Mouse (Mus musculus) erythroid progenitor cell, adult 5-6 weeks (primary cell): ENCODE data around the gene Avpi1. TPM values are rescaled to one million over a fixed set of nuclear protein-coding genes. Genes with fewer than 3 reads are reported as not detected.

ENCODE experiments used
- ATAC-seq: replicated peaks from 2 replicates; pipeline ENCODE4 v1.8.0; 2016; ENCODE audit warnings: moderate number of reproducible peaks, mild to moderate bottlenecking, moderate TSS enrichment, inconsistent platforms; ENCODE audit not compliant: poor library complexity, low FRiP score, severe bottlenecking
- total RNA-seq, 2 experiments: library from RNA; stranded (forward) in 1 of 2; stranded (reverse) in 1 of 2; fragments of 150-400 nt in 1 of 2; fragments of 186-747, 209-891 nt in 1 of 2; gene quantifications; 2 replicates each; pipeline versions ENCODE4 v1.2.3 to v1.2.4; 2015 to 2017; ENCODE audit warnings: low replicate concordance in 2 of 2

Gene Avpi1
- total RNA-seq, 2 experiments from 2014 or later, result 4.4 TPM; not detected in 1

DNA sequence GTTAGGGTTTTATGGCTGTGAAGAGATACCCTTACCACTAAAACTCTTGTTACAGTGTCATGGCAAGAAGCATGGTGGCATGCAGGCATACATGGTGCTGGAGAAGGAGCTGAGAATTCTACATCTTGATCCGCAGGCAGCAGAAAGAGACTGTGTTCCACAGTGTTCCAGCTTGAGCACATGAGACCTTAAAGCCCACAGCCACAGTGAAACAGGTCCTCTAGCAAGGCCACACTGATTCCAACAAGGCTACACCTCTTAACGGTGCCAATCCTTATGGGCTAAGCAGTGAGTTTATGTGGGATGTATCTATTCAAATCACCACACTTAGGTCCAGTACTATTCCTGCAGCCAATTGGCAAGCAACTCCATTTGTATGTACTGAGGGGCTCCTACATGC lies 16.9 kb upstream of the Avpi1 start:
- no peak for ATAC-seq

DNA sequence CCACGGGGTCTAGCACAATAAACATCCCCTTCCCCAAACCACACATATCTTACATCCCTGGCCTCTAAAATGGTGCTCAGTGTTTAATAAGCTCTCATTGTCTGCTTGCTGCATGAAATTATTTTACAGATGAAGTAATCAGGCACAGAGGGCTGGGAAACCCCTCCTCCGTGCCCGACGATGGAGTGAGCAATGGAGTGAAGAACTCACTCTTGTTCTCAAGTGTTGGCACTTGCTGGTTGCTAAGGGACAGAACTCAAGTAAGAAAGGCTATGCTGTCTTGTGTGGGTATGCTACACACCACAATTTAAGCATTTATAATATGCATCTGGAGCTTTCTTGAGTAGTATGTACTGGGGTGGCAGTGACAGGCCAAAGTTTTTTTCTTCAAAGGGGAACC lies 16.4 kb upstream of the Avpi1 start:
- no peak for ATAC-seq

DNA sequence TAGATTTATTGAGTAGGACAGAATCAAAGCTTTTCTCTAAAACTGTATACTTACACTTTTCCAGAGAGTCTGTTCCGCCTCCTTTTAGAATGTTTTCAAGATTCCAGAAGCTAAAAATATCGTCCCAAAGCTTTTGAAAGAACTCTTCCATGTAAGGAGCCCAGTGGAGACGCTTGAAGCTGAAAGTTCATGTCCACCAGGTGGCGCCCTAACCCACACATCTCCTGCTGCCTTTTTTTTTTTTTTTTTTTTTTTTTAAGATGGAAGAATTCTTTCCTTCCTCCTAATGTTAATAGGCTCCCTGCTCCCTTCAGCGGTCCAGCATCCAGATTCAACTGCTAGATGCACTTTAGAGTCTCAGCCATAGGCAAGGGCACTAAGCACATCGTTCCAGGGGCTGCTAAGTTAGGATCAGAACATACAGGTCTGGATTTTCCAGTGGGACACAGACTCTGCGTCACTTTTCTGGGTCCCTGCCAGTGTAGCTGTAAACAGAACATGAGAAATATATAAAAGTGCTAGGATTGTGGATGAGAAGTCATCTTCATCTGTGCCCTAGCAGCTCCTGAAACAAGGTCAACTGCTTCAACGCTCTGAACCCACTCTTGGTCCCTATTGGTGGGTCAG lies 15.8 kb upstream of the Avpi1 start:
- ATAC-seq, result no peak

GRCm38 (mm10) chr19:42144067-42144466 lies 15.2 kb upstream of the Avpi1 start:
- ATAC-seq, result no peak

- ATAC-seq, result no peak
These were observed 13.9 kb upstream of the Avpi1 start for GRCm38 (mm10) chr19:42142757-42143156.

GRCm38 (mm10) chr19:42141998-42142397 lies 13.1 kb upstream of the Avpi1 start:
- no peak for ATAC-seq

DNA sequence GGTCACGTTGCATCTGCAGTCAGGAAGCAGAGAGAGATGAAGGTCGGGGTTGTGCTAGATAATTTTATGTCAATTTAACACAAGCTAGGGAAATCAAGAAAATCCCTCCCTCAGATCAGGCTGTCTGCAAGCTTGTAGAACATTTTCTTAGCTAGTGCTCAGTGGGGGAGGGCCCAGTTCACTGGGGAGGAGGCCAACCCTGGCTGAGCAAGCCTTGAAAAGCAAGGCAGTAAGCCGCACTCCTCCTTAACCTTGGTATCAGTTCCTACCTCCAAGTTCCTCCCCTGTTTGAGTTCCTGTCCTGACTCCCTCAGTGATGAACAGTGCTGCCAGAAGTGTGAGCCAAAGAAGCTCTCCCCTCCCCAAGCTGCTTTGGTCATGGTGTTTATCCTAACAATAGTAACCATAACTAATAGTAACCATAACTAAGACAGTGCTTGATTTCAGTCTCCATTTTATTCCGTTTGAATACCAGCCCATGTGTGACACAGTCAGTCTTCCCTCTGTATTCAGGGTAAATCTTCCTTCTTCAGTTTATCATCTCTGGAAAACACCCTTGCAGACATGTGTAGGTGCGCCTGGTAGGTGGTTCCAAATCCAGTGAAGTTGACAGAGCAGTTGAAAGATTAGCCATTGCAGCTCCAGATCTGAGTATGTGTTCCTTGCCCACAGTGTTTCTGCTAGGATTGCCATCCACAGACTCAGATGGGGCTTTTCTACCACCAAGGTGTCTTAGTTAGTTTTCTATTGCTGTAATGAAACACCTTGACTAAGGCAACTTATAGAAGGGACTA lies 11.1 kb upstream of the Avpi1 start:
- ATAC-seq, result no peak

DNA sequence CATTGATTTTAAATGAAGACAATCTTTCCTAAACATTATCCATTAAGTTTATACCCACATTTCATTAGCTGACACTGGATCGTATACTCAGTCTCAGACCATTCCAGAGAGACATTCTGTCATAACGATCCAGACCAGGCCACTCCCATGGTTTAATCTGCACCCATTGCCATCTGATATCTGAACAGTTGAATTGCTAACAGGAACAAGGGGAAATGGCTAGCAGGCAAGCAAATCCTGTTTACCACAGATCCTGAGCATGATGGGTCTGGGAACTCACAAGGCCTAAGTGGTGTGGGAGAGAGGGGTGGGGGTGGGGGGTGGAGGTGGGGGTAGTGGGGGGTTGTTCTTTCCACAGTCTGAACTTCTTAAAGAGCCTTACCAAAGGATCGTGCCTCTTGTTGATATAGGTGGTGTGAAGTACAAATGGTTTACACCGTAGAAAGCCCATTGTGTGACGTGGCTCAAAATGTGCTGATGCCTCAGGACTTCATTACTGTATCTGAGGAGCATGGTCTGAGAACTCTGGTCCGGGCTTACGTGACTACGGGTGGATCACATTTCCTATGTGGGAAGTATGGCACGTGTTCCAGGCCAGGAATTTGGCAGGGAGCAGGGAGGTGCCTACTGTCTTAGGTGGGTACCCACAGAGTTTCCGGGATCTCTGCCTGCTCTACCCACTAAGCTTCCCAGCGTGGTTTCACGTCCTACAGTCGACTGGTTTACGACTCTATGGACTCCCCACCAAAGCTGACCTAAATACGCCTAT lies 9.8 kb upstream of the Avpi1 start:
- no peak for ATAC-seq

DNA sequence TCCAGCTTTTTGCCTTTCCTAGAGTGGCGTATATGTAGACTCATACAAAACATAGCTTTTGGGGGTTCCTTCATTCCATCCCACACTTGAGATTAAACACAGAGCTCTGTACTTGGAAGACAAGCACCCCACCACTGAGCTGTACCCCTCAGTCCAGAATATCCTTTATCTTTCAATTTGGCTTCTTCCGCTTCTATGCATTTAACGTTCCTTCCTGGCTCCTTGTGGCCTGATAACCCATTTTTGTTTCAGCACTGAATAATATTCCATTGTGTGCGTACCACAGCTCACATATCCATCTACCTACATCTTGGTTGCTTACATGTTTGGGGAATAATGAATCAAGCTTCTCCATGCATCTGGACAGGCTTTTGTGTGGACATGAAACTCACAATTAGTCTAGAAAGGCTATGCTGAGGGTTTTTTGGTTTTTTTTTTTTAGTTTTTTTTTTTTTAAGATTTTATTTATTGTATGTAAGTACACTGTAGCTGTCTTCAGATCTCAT lies 8.4 kb upstream of the Avpi1 start:
- ATAC-seq, result no peak

GRCm38 (mm10) chr19:42136126-42136525 lies 7.3 kb upstream of the Avpi1 start:
- ATAC-seq, result no peak

- no peak for ATAC-seq
These were observed 6.2 kb upstream of the Avpi1 start for GRCm38 (mm10) chr19:42135070-42135469.

DNA sequence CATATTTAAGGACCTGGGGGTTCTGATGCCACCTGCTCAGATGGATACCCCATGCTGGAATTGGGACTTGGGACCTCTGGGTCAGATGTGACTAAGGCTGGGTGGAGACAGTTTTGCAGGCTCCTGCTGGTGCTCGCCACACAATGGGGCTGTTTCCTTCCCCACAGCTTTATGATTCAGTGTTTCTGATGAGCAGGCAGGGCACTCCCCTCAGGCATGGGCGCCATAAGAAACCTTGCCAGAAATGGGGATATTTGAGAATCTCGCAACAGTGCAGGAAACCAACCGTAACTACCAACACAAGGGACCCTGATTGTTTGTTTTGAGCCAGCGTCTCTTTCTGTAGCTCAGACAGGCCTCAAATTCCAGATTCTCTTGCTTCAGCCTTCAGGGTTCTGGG lies 2.2 kb upstream of the Avpi1 start:
- no peak for ATAC-seq

DNA sequence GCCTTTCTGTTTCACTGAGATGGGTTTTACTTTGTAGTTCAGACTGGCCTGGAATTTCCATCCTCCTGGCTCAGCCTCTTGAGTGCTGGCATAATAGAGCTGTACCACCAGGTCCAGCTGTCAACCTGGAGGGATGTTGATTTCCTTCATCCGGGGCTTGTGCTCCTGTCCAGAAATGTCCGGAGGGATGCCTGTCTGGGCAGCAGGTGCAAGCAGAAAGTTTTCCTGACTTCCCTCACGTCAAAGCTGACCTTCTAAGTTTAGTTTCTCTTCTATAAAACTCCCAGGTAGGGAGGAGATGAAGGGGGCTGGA lies 1.4 kb upstream of the Avpi1 start:
- ATAC-seq, result no peak

GRCm38 (mm10) chr19:42129509-42130293 lies 842 bp upstream of the Avpi1 start:
- ATAC-seq, result no peak

GRCm38 (mm10) chr19:42128052-42128740 lies 663 bp downstream of the Avpi1 start:
- ATAC-seq, result no peak

DNA sequence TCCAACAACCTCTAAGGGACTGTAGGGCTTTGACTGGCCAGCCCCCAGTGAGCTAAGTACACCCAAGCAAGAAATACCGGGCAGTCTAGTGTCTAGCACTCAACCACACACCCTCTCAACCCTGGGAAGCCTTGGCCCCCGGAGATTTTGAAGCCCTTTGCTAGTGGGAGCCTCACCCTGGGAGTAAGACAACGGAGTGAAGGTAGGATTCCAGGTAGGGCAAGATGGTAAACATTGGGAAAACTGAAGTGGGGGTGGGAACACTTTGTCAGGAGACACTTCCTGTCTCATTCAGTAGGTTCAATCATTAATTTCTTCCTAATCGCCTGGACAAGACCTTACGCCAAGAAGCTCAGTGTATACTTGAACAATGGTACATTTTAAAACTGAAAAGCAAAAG lies 1.8 kb downstream of the Avpi1 start:
- no peak for ATAC-seq

DNA sequence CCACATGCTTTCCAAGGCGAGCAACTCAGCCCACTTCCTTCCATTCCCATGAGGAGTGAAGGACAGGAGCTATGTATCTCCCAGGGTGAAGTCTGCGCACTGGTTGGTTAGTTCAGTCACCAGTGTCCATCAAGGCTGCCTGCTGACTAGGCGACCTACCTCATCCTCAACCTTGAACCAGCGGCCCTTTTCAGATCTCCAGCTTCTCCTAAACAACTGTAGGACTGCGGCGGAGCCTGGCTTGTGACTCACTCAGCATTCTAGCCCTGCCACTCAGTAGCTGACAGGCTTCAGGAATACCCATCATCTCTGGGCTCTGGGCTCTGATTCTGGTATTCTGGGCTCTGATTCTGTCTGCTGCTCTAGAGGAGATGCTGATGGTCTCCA lies 2.6 kb downstream of the Avpi1 start:
- no peak for ATAC-seq

- ATAC-seq, result no peak
These were observed 3.2 kb downstream of the Avpi1 start for GRCm38 (mm10) chr19:42125501-42126218.

- no peak for ATAC-seq
These were observed 4.2 kb downstream of the Avpi1 start for GRCm38 (mm10) chr19:42124684-42125083.
